Mouse (Mus musculus) cerebellum, adult 2 months (tissue): ENCODE data around the gene Naa35.

Experiments
- CTCF ChIP-seq: fragments of 200-500 bp; IDR thresholded peaks from 2 replicates; pipeline ENCODE4 v1.5.1; 2011; ENCODE audit warnings: low read depth, mild to moderate bottlenecking, control low read depth, low read length, moderate library complexity, borderline replicate concordance; ENCODE audit not compliant: insufficient read depth
- POLR2A ChIP-seq: fragments of 200-500 bp; IDR thresholded peaks from 2 replicates; pipeline ENCODE4 v1.6.1; 2011; ENCODE audit warnings: low read length, control low read depth, borderline replicate concordance; ENCODE audit not compliant: insufficient read depth

GRCm38 (mm10) chr13:59552286-59552685, 32.8 kb upstream of the Naa35 start:
- TF ChIP-seq CTCF (no peak), POLR2A (no peak)
